31 mouse cellular contexts compared by ENCODE assay signal in the genomic region with DNA sequence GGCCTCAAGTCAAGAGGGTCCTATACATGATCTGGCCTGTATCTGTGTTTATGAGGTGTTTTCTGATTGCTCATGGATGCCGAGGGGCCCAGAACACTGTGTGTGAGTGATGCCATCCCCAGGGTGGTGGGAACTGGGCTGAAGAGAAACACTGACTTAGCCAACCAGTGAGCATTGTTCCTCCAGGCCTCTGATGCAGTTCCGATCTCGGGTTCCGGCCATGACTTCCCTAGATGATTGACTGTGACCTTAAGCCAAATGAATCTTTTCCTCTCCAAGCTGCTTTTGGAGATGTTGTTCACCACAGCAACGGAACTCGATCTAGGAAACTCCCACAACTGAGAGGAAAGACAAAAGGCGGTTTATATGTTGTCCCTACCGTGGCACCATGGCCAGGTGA. TPM values are rescaled to one million over a fixed set of nuclear protein-coding genes. Genes with fewer than 3 reads are reported as not detected.
A peak's percentile ranks its signal among the peaks of the same experiment; 100 is the strongest.
DNase-seq lines count a peak whose midpoint lies in the region; ATAC-seq lines count a peak whose summit lies in the region.
"Had no signal": no experiment of that assay in that cellular context is flagged by ENCODE, and none has a peak within 500 bp of the region (broad histone marks: within the 10 kb centered on the region; RNA-seq: fewer than 3 reads in every experiment).

No protein-coding gene starts in this region.

- H3K36me3 ChIP-seq in heart, embryonic 10.5 days, result no peaks in the 10 kb centered on the region
- no peaks in the 10 kb centered on the region for H3K36me3 ChIP-seq in kidney, embryonic 14.5 days (ENCODE audit: control insufficient read depth, insufficient read depth, low read length)
- H3K36me3 ChIP-seq: embryonic facial prominence, embryonic 12.5 days; heart, embryonic 13.5 days; hindbrain, embryonic 12.5 days; intestine, embryonic 15.5 days; kidney, embryonic 15.5 days; limb, embryonic 10.5 days; limb, embryonic 15.5 days; midbrain, embryonic 13.5 days; neural tube, embryonic 13.5 days had no signal

- no peaks in the 10 kb centered on the region for H3K9me3 ChIP-seq in heart, embryonic 10.5 days
- H3K9me3 ChIP-seq in kidney, embryonic 14.5 days (ENCODE audit: control insufficient read depth, low read length), result no peaks in the 10 kb centered on the region
- H3K9me3 ChIP-seq: embryonic facial prominence, embryonic 12.5 days; heart, embryonic 13.5 days; hindbrain, embryonic 12.5 days; intestine, embryonic 15.5 days; kidney, embryonic 15.5 days; limb, embryonic 10.5 days; limb, embryonic 15.5 days; midbrain, embryonic 13.5 days; neural tube, embryonic 13.5 days had no signal

- 84% methylated on average over 8 of the region's 8 CpGs for WGBS in heart, embryonic 10.5 days
- 65% methylated on average over 8 of the region's 8 CpGs for WGBS in kidney, embryonic 14.5 days

- no peak for ATAC-seq in kidney, embryonic 14.5 days (ENCODE audit: low FRiP score, low TSS enrichment)
- ATAC-seq: activated CD4-positive, CD25-positive, alpha-beta regulatory T cell, adult 4 months; forebrain, embryonic 14.5 days; hindbrain, postnatal 0 days; intestine, embryonic 15.5 days; midbrain, embryonic 13.5 days had no signal

- peak; percentile 17 for DNase-seq in adrenal gland, postnatal 14 days
- DNase-seq in adrenal gland, postnatal 4 days (ENCODE audit: low spot score in 2 of 2), result no peak
- peak; percentile 34 to 54 for DNase-seq in heart, adult 9 months (ENCODE audit: low spot score in 2 of 2)
- no peak for DNase-seq in heart, embryonic 10.5 days (ENCODE audit: low spot score)
- DNase-seq in kidney, postnatal 14 days, result peak; percentile 26
- DNase-seq in lung, postnatal 25 days (ENCODE audit: low spot score), result peak; percentile 43
- DNase-seq in lung, postnatal 4 days, result no peak
- DNase-seq: adrenal gland, adult 2 months; cerebellum, adult 11 months; cerebellum, adult 9-10 months; embryo, embryonic 11 days; gastrocnemius, postnatal 36 days; layer of hippocampus, adult 9-11 months; right cerebral cortex, postnatal 4 days; thymus, postnatal 4 days had no signal

- H3K4me1 ChIP-seq in heart, embryonic 10.5 days, result peaks cover 4% of the 10 kb centered on the region; the same call in 1 of the 2 replicates
- H3K4me1 ChIP-seq in kidney, embryonic 14.5 days (ENCODE audit: control insufficient read depth, insufficient read depth, low read length), result peaks cover 13% of the 10 kb centered on the region
- H3K4me1 ChIP-seq: hindbrain, embryonic 12.5 days; intestine, embryonic 15.5 days; midbrain, embryonic 13.5 days; neural tube, embryonic 13.5 days had no signal

- no peak overlapping the region for H3K4me2 ChIP-seq in kidney, embryonic 14.5 days (replicated peaks; ENCODE audit: low read depth, low read length)
- H3K4me2 ChIP-seq: embryonic facial prominence, embryonic 12.5 days; heart, embryonic 13.5 days; hindbrain, embryonic 12.5 days; intestine, embryonic 15.5 days; kidney, embryonic 15.5 days; limb, embryonic 15.5 days; midbrain, embryonic 13.5 days; neural tube, embryonic 13.5 days had no signal

- H3K27me3 ChIP-seq in heart, embryonic 10.5 days (ENCODE audit: insufficient read depth, poor library complexity, severe bottlenecking), result no peaks in the 10 kb centered on the region
- no peaks in the 10 kb centered on the region for H3K27me3 ChIP-seq in kidney, embryonic 14.5 days (ENCODE audit: control insufficient read depth, insufficient read depth, low read length)
- H3K27me3 ChIP-seq: CH12.LX; embryonic facial prominence, embryonic 12.5 days; heart, embryonic 13.5 days; hindbrain, embryonic 12.5 days; intestine, embryonic 15.5 days; kidney, embryonic 15.5 days; limb, embryonic 15.5 days; midbrain, embryonic 13.5 days; neural tube, embryonic 13.5 days had no signal

- H3K27ac ChIP-seq in heart, embryonic 10.5 days, result no peak overlapping the region
- H3K27ac ChIP-seq in kidney, embryonic 14.5 days (ENCODE audit: low read depth, low read length), result no peak overlapping the region
- H3K27ac ChIP-seq: embryonic facial prominence, embryonic 12.5 days; heart, embryonic 13.5 days; hindbrain, embryonic 12.5 days; hindbrain, postnatal 0 days; intestine, embryonic 15.5 days; kidney, embryonic 15.5 days; limb, embryonic 10.5 days; limb, embryonic 15.5 days; macrophage; midbrain, embryonic 13.5 days; neural tube, embryonic 13.5 days had no signal

- no peak overlapping the region for H3K4me3 ChIP-seq in heart, embryonic 10.5 days
- no peak overlapping the region for H3K4me3 ChIP-seq in kidney, embryonic 14.5 days (ENCODE audit: low read length)
- H3K4me3 ChIP-seq: embryonic facial prominence, embryonic 12.5 days; heart, embryonic 13.5 days; hindbrain, embryonic 12.5 days; intestine, embryonic 15.5 days; kidney, embryonic 15.5 days; limb, embryonic 10.5 days; limb, embryonic 15.5 days; midbrain, embryonic 13.5 days; neural tube, embryonic 13.5 days had no signal

- H3K9ac ChIP-seq in kidney, embryonic 14.5 days (ENCODE audit: low read depth, low read length), result no peak overlapping the region
- H3K9ac ChIP-seq: embryonic facial prominence, embryonic 12.5 days; heart, embryonic 13.5 days; hindbrain, embryonic 12.5 days; intestine, embryonic 15.5 days; kidney, embryonic 15.5 days; limb, embryonic 15.5 days; midbrain, embryonic 13.5 days; neural tube, embryonic 13.5 days had no signal

RNA-seq across cellular contexts. Expression of a gene that starts 9.1 kb away (rescaled TPM):
- 43.8 and 46.5 TPM in 2 replicates for total RNA-seq in adrenal gland, postnatal 14 days (2021)
- total RNA-seq in adrenal gland, postnatal 4 days (2021), result 10 to 100 TPM; 42.0 to 44.5 TPM
- 12.6 and 13.6 TPM in 2 replicates for polyA plus RNA-seq in heart, embryonic 10.5 days (2016; fragmentation: Nextera tagmentation; extraction: Ambion mirVana)
- polyA plus RNA-seq in kidney, embryonic 14.5 days (2014; fragmentation: Nextera tagmentation; extraction: Ambion mirVana), result 15.4 and 22.6 TPM in 2 replicates
- total RNA-seq: CH12.LX; megakaryocyte-erythroid progenitor cell, adult 5-6 weeks had no signal
- polyA plus RNA-seq: activated CD4-positive, CD25-positive, alpha-beta regulatory T cell, adult 4 months had no signal

Comparison
In these comparisons a context has a peak if more than half of its experiments do, and no peak if none do; other contexts are left out.
1. DNase-seq: peak in adrenal gland, postnatal 14 days (single experiment), heart, adult 9 months (2 of 2), kidney, postnatal 14 days (single experiment) and lung, postnatal 25 days (single experiment); none in adrenal gland, postnatal 4 days (0 of 2), heart, embryonic 10.5 days (single experiment) and lung, postnatal 4 days (0 of 2).